10 mouse cellular contexts compared by ENCODE assay signal in genomic region chr5:47979371-47979770, GRCm38 (mm10). TPM values are rescaled to one million over a fixed set of nuclear protein-coding genes. Genes with fewer than 3 reads are reported as not detected.
DNase-seq lines count a peak whose midpoint lies in the region; ATAC-seq and TF ChIP-seq lines count a peak whose summit lies in the region.
"Had no signal": no experiment of that assay in that cellular context is flagged by ENCODE, and none has a peak within 500 bp of the region (broad histone marks: within the 10 kb centered on the region; RNA-seq: fewer than 3 reads in every experiment).

No protein-coding gene starts in this region.

- H3K4me3 ChIP-seq in kidney, adult 2 months (ENCODE audit: insufficient read depth, low read depth, low read length) = no peak overlapping the region
- no peak overlapping the region for H3K4me3 ChIP-seq in kidney, embryonic 15.5 days (replicated peaks)
- no peak overlapping the region for H3K4me3 ChIP-seq in embryonic facial prominence, embryonic 10.5 days
- H3K4me3 ChIP-seq: liver, embryonic 15.5 days had no signal

- H3K4me2 ChIP-seq in kidney, embryonic 15.5 days = no peak overlapping the region
- H3K4me2 ChIP-seq: liver, embryonic 15.5 days had no signal

- no peaks in the 10 kb centered on the region; the same call in 1 of the 2 replicates for H3K4me1 ChIP-seq in kidney, adult 2 months (ENCODE audit: control insufficient read depth, insufficient read depth, low read length)
- peaks cover 10% of the 10 kb centered on the region; the same call in 1 of the 2 replicates for H3K4me1 ChIP-seq in kidney, embryonic 15.5 days
- peaks cover 13% of the 10 kb centered on the region for H3K4me1 ChIP-seq in embryonic facial prominence, embryonic 10.5 days

- TF ChIP-seq CTCF in kidney, adult 2 months (conservative IDR thresholded peaks at IDR 0.05; ENCODE audit: insufficient read depth, insufficient read length, low read depth, low read length) = peak; percentile 62

- H3K27me3 ChIP-seq in kidney, adult 2 months (replicated peaks; ENCODE audit: control insufficient read depth, insufficient read depth, low read length) = no peaks in the 10 kb centered on the region
- peaks cover 3% of the 10 kb centered on the region; the same call in 1 of the 2 replicates for H3K27me3 ChIP-seq in kidney, embryonic 15.5 days
- H3K27me3 ChIP-seq in embryonic facial prominence, embryonic 10.5 days (replicated peaks; ENCODE audit: low read depth, poor library complexity, severe bottlenecking) = peaks cover 7% of the 10 kb centered on the region

- H3K9ac ChIP-seq in kidney, embryonic 15.5 days = no peak overlapping the region
- H3K9ac ChIP-seq: liver, embryonic 15.5 days had no signal

- H3K9me3 ChIP-seq in kidney, embryonic 15.5 days (replicated peaks) = no peaks in the 10 kb centered on the region
- no peaks in the 10 kb centered on the region for H3K9me3 ChIP-seq in embryonic facial prominence, embryonic 10.5 days
- H3K9me3 ChIP-seq: liver, embryonic 15.5 days had no signal

- TF ChIP-seq POLR2A in kidney, adult 2 months (IDR thresholded peaks at IDR 0.05; ENCODE audit: low read depth, low read length) = no peak

- H3K27ac ChIP-seq in kidney, adult 2 months (ENCODE audit: insufficient read depth, low read depth, low read length) = no peak overlapping the region
- no peak overlapping the region for H3K27ac ChIP-seq in kidney, embryonic 15.5 days
- H3K27ac ChIP-seq in embryonic facial prominence, embryonic 10.5 days (replicated peaks) = no peak overlapping the region
- H3K27ac ChIP-seq: liver, embryonic 15.5 days had no signal

- WGBS in kidney, adult 2 months = 16% methylated on average over 4 of the region's 4 CpGs
- WGBS in kidney, embryonic 15.5 days = 22% methylated on average over 4 of the region's 4 CpGs
- WGBS in embryonic facial prominence, embryonic 10.5 days = 37% methylated on average over 4 of the region's 4 CpGs

- H3K36me3 ChIP-seq in kidney, adult 2 months (ENCODE audit: control insufficient read depth, insufficient read depth, low read length) = no peaks in the 10 kb centered on the region
- H3K36me3 ChIP-seq in kidney, embryonic 15.5 days = no peaks in the 10 kb centered on the region
- H3K36me3 ChIP-seq in embryonic facial prominence, embryonic 10.5 days (replicated peaks) = no peaks in the 10 kb centered on the region
- H3K36me3 ChIP-seq: liver, embryonic 15.5 days had no signal

- DNase-seq in kidney, adult 2 months = peak; percentile 23
- peak; percentile 78 for DNase-seq in 3T3-L1 (ENCODE audit: low read depth, low spot score)
- DNase-seq in 416B (ENCODE audit: low read depth) = peak; percentile 67
- peak; percentile 27 for DNase-seq in embryonic facial prominence, embryonic 10.5 days (ENCODE audit: low spot score)
- DNase-seq in spleen, adult 12 weeks (ENCODE audit: low spot score) = no peak
- no peak for DNase-seq in cerebellum, adult 11 months
- DNase-seq: thymus, adult 2 months had no signal

- no peak for ATAC-seq in kidney, embryonic 15.5 days (replicated peaks; ENCODE audit: low FRiP score)
- ATAC-seq in erythroid progenitor cell, adult 5-6 weeks (replicated peaks; ENCODE audit: low FRiP score, poor library complexity, severe bottlenecking) = no peak

RNA-seq across cellular contexts. Expression of gene Slit2, which starts 3.6 kb away (rescaled TPM):
- 8.4 and 11.3 TPM in 2 replicates for polyA plus RNA-seq in kidney, adult 2 months (2012; rRNA removed)
- 34.8 and 36.3 TPM in 2 replicates for polyA plus RNA-seq in kidney, embryonic 15.5 days (2015; fragmentation: Nextera tagmentation; extraction: Ambion mirVana)
- polyA plus RNA-seq in embryonic facial prominence, embryonic 10.5 days (2016; fragmentation: Nextera tagmentation; extraction: Ambion mirVana) = 24.2 and 27.0 TPM in 2 replicates
- total RNA-seq in erythroid progenitor cell, adult 5-6 weeks (2015; ENCODE audit: low replicate concordance) = not detected in 2 replicates
- total RNA-seq in erythroid progenitor cell, adult 5-6 weeks (2017; ENCODE audit: low replicate concordance) = 0.26 and 1.1 TPM in 2 replicates

Comparison
In these comparisons a context has a peak if more than half of its experiments do, and no peak if none do; other contexts are left out.
1. DNase-seq: peak in kidney, adult 2 months (single experiment), 3T3-L1 (single experiment), 416B (single experiment) and embryonic facial prominence, embryonic 10.5 days (single experiment); none in spleen, adult 12 weeks (single experiment) and cerebellum, adult 11 months (single experiment).